Mouse (Mus musculus) T-cell, adult 66 days (primary cell): ENCODE results near the gene Fam133b. TPM values are rescaled to one million over a fixed set of nuclear protein-coding genes. Genes with fewer than 3 reads are reported as not detected.

Experiments used
- total RNA-seq, 2 experiments: library from RNA; stranded (reverse); gene quantifications; 3 replicates in 1 of 2; 4 replicates in 1 of 2; pipeline ENCODE4 v1.2.4; 2023

Gene Fam133b
- total RNA-seq, result 10 to 100 TPM; 90.1 to 94.2 TPM

GRCm38 (mm10) chr5:3543629-3544479, at the start of gene Fam133b:
TSS of gene Fam133b (plus strand) at chr5:3543833.

DNA sequence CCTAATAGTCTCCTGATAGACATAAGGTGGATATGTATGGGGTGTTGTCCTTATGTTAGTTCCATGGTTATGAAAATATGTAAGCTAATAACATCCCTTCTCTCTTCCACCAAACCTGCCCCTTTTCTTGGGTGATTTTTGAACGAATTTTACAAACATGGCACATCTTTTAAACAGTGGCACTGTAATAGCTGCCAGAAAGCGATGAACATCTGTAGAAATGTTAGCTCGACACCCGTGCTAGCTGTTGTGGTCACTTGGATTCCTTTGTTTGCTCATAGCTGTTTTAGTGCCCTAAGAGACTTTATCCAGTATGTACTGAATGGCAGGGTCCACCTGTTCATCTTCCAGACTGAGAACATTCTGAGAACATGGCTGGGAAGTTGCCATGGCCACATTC, 27.6 kb downstream of the Fam133b start, which contains the start of gene 1700109H08Rik:
1700109H08Rik (plus strand) TSS at position 301 of the 400 bp plus-strand sequence.

DNA sequence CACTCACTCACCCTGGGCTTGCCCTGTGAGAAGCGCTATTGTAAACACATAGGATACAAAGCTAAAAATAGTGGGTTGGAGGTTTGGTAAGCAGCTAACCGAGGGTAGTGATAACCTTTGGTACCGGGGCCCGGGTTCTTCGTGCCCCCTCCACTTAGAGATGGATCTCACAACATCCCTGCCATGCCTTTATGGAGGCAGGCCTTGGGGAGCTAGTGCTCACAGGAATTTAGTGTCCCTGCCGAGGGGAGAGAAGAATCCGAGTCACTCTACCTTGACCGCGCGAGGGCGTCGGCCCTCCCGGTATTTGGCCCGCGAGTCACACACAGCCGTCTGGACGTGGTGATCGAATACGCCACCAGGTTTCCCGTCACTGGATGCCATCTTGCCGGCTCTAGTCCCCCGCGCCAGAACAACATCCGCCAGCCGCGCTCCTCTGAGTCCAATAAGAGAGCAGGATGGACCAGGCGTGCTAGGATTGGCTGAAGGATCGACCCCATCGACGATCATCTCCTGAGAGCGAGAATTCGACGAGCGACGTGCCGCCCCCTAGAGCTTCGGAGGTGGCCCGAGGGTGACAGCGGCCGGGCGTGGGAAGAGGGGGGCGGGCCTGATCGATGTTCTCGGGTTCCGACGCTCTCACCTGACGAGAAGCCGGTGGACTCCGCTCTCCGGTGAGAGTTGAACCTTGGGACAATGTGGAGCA, 52.2 kb downstream of the Fam133b start, which contains the start of gene Pex1:
Pex1 (plus strand) TSS at position 374 of the 706 bp plus-strand sequence.

GRCm38 (mm10) chr5:3596399-3596766, 52.8 kb downstream of the Fam133b start, which contains the start of gene Rbm48:
TSS of gene Rbm48 (minus strand) at chr5:3596585.

Other genes with a start within 250 kb of the Fam133b start
- 10 to 100 TPM; 39.6 to 53.9 TPM for gene Cdk6, start 202.3 kb upstream of the Fam133b start, total RNA-seq
- 10 to 100 TPM; 27.1 to 27.2 TPM for gene 1700109H08Rik, start 27.7 kb downstream of the Fam133b start, total RNA-seq
- gene Pex1, start 52.2 kb downstream of the Fam133b start, total RNA-seq, result 10 to 100 TPM; 17.2 to 21.3 TPM
- gene Rbm48, start 52.8 kb downstream of the Fam133b start, total RNA-seq, result 10 to 100 TPM; 84.5 to 91.4 TPM
- gene Tmbim7, start 107.3 kb downstream of the Fam133b start, total RNA-seq, result under 1 TPM in 1 of 2 experiments, not detected in 1; 0.62 TPM
- gene Gatad1, start 113.4 kb downstream of the Fam133b start, total RNA-seq, result 10 to 100 TPM; 41.6 to 52.1 TPM